Mouse (Mus musculus): Measurements from ENCODE around the gene Ppp1ca.

Ppp1ca gene

GRCm38 (mm10) chr19:4187303-4187702 lies 4.6 kb upstream of the Ppp1ca start:
- peaks cover 41% of the 10 kb centered on the region for H3K36me3 ChIP-seq (ENCODE audit: control insufficient read depth, insufficient read depth, low read length, poor library complexity, severe bottlenecking)

DNA sequence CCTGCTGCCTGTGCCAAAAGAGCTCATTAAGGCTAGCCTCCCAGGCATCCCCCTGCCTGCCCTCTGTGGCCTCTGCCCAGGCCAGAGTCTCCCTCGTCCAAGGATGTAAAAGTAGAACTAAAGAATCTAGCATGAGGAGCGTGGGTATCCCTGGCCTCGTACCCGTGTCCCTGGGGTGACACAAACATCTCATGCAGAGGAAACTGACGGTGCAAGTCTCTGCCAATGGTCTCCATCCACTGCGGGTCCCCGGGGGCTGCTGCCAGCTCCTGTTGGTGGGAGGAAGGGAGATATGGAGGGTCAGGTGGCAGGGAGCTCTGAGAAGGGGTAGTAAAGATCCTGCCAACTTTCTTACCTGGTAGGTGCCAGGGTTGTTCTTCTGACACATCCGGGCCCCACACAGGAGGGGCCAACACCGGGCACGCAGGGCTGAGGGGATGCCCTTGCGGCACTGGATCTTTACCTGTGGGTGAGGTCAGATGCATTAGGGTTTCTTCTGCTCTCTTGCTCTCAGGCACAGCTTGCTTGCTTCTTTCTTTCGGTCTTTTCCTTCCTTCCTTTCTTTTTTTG lies 2.7 kb upstream of the Ppp1ca start:
- peaks cover 32% of the 10 kb centered on the region for H3K36me3 ChIP-seq (ENCODE audit: control insufficient read depth, insufficient read depth, low read length, poor library complexity, severe bottlenecking)
- no peak for DNase-seq (ENCODE audit: low read depth, low spot score)
- H3K27me3 ChIP-seq (ENCODE audit: control insufficient read depth, insufficient read depth, low read length, poor library complexity, severe bottlenecking), result no peaks in the 10 kb centered on the region

More at GRCm38 (mm10) chr19:4187303-4187702, 4.6 kb upstream of the Ppp1ca start:
- no peaks in the 10 kb centered on the region for H3K27me3 ChIP-seq (ENCODE audit: control insufficient read depth, insufficient read depth, low read length, poor library complexity, severe bottlenecking)
- DNase-seq (ENCODE audit: low read depth, low spot score), result no peak

DNA sequence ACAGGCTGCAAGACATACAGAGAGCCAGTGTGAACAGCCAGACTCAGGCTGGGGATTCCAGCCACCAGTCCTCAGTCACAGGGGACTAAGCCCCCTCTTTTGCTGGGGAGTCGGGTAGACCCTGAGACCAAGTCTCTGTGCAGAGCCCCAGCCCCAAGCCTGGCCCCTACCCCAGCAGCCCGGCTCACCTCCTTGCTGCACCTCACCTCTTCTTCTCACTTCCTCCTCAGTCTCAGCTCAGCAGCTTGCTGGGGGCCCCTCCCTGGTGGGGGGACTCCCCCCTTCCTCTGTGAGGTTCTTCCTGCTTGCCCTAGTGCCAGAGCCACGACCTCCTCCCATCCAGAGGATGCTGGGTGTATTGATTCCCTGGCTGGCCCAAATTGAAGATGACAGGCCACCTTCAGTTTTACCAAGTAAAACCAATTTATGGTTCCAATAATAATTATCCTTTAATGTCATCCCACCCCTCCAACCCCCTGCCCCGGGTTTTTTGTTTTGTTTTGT lies 982 bp upstream of the Ppp1ca start, which contains the start of gene Tbc1d10c:
Gene Tbc1d10c, minus strand, starts transcription at position 454 of the 504 bp plus-strand sequence.
- H3K27me3 ChIP-seq (ENCODE audit: control insufficient read depth, insufficient read depth, low read length, poor library complexity, severe bottlenecking), result no peaks in the 10 kb centered on the region
- H3K36me3 ChIP-seq (ENCODE audit: control insufficient read depth, insufficient read depth, low read length, poor library complexity, severe bottlenecking), result peaks cover 33% of the 10 kb centered on the region
- DNase-seq (ENCODE audit: low read depth, low spot score), result peak; percentile 90

DNA sequence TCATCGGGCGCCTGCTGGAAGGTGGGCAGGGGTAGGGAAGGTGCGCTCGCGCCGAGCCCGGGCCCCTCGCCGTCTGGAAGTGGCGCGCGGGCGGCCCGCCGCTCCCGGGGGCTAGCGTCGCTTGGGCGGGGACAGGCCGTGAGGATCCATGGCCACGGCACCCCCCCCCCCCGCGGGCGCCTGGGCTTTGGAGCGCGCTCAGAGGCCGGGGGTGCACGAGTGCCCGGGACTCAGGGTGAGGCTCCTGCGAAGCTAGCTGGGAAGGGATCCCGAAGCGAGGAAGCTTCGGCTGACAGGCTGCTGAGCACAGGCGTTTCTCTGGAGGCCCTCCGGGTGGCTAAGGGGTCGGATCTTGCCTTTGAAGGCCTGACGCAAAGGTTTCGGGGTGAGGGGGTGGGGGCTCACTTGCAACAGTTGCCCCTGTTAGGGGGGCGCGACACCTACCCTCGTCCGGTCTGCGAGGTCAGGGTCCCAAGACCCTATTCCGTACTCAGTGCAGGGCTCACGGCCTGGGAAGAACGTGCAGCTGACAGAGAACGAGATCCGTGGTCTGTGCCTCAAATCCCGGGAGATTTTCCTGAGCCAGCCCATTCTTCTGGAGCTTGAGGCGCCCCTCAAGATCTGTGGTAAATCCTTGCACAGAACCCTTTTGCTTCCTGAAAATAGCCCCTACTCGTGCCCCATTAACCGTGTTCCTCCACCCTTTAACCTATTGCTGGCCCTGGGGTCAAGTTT lies 553 bp downstream of the Ppp1ca start:
- no peak for DNase-seq (ENCODE audit: low read depth, low spot score)
- H3K36me3 ChIP-seq (ENCODE audit: control insufficient read depth, insufficient read depth, low read length, poor library complexity, severe bottlenecking), result peaks cover 31% of the 10 kb centered on the region
- no peaks in the 10 kb centered on the region for H3K27me3 ChIP-seq (ENCODE audit: control insufficient read depth, insufficient read depth, low read length, poor library complexity, severe bottlenecking)

- peaks cover 30% of the 10 kb centered on the region for H3K36me3 ChIP-seq (ENCODE audit: control insufficient read depth, insufficient read depth, low read length, poor library complexity, severe bottlenecking)
- no peak for DNase-seq (ENCODE audit: low read depth, low spot score)
- no peaks in the 10 kb centered on the region for H3K27me3 ChIP-seq (ENCODE audit: control insufficient read depth, insufficient read depth, low read length, poor library complexity, severe bottlenecking)
Measured at GRCm38 (mm10) chr19:4193129-4193528, 1.3 kb downstream of the Ppp1ca start.

DNA sequence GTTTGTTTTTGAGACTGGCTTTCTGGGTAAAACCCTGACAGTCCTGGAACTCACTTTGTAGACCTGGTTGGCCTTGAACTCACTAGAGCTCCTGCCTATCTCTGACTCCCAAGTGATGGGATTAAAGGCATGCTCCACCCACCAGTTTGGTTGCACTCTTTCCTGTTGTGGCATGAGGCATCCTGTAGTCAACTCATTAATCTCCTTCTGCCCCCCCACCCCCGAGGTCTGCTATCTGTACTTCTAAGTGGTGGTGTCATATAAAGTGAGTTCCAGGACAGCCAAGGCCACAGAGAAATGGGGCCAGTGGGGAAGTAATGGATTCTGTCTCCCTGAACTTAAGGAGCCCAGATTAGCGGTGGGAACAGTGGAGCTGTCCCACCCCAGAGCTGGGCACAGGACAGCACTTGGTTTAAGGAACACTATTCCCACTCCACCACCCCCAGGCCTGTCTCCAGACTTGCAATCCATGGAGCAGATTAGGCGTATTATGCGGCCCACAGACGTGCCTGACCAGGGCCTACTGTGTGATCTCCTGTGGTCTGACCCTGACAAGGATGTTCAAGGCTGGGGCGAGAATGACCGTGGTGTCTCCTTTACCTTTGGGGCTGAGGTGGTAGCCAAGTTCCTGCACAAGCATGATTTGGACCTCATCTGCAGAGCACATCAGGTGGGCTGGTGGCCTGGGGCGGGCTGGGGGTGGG lies 2.3 kb downstream of the Ppp1ca start:
- peaks cover 28% of the 10 kb centered on the region for H3K36me3 ChIP-seq (ENCODE audit: control insufficient read depth, insufficient read depth, low read length, poor library complexity, severe bottlenecking)
- no peaks in the 10 kb centered on the region for H3K27me3 ChIP-seq (ENCODE audit: control insufficient read depth, insufficient read depth, low read length, poor library complexity, severe bottlenecking)
- no peak for DNase-seq (ENCODE audit: low read depth, low spot score)

DNA sequence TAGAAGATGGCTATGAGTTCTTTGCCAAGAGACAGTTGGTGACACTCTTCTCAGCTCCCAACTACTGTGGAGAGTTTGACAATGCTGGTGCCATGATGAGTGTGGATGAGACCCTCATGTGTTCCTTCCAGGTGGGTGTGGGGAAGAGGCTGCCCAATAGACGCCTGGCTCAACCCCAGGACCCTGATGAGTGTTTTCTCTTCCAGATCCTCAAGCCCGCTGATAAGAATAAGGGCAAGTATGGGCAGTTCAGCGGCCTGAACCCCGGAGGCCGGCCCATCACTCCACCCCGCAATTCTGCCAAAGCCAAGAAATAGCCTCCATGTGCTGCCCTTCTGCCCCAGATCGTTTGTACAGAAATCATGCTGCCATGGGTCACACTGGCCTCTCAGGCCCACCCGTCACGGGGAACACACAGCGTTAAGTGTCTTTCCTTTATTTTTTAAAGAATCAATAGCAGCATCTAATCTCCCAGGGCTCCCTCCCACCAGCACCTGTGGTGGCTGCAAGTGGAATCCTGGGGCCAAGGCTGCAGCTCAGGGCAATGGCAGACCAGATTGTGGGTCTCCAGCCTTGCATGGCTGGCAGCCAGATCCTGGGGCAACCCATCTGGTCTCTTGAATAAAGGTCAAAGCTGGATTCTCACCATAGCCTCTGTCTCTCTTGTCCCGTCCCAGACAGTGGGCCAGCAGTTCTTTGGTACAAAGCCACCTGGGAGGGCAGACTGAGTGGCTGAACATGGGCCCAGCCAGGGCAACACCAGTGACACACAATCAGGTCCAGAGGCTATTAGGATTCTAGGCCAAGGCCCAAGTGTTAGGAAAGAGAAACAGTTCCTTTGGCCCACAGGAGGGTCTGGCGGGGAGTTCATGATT lies 3.1 kb downstream of the Ppp1ca start:
- Histone ChIP-seq H3K36me3 (ENCODE audit: control insufficient read depth, insufficient read depth, low read length, poor library complexity, severe bottlenecking) (peaks cover 26% of the 10 kb centered on the region), H3K27me3 (ENCODE audit: control insufficient read depth, insufficient read depth, low read length, poor library complexity, severe bottlenecking) (no peaks in the 10 kb centered on the region)
- DNase-seq (ENCODE audit: low read depth, low spot score), result no peak

GRCm38 (mm10) chr19:4196048-4196447 lies 4.2 kb downstream of the Ppp1ca start:
- DNase-seq (ENCODE audit: low read depth, low spot score), result no peak
- Histone ChIP-seq H3K36me3 (ENCODE audit: control insufficient read depth, insufficient read depth, low read length, poor library complexity, severe bottlenecking) (peaks cover 26% of the 10 kb centered on the region), H3K27me3 (ENCODE audit: control insufficient read depth, insufficient read depth, low read length, poor library complexity, severe bottlenecking) (no peaks in the 10 kb centered on the region)

GRCm38 (mm10) chr19:4196548-4196947 lies 4.7 kb downstream of the Ppp1ca start:
- Histone ChIP-seq H3K36me3 (ENCODE audit: control insufficient read depth, insufficient read depth, low read length, poor library complexity, severe bottlenecking) (peaks cover 26% of the 10 kb centered on the region), H3K27me3 (ENCODE audit: control insufficient read depth, insufficient read depth, low read length, poor library complexity, severe bottlenecking) (no peaks in the 10 kb centered on the region)
- DNase-seq (ENCODE audit: low read depth, low spot score), result no peak

DNA sequence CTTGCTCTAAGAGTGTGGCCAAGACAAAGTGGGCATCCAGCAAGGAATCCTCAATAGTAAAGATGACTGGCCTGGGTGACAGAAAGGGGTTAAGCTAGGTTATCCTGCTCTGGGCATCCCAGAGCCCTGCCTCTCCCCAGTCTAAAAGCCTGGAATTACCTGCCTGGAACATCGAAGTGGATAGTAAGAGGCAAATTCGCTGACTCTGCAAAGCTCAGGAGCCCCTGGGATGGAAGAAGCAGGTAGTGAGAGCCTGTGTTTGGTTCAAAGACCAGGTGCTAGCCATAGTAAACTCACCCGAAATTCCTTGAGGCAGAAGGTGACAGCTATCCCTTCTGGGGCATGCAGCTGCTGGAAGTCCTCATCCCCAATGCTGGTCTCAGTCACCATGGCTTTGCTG lies 5.3 kb downstream of the Ppp1ca start:
- no peak for DNase-seq (ENCODE audit: low read depth, low spot score)
- Histone ChIP-seq H3K36me3 (ENCODE audit: control insufficient read depth, insufficient read depth, low read length, poor library complexity, severe bottlenecking) (peaks cover 26% of the 10 kb centered on the region), H3K27me3 (ENCODE audit: control insufficient read depth, insufficient read depth, low read length, poor library complexity, severe bottlenecking) (no peaks in the 10 kb centered on the region)

DNA sequence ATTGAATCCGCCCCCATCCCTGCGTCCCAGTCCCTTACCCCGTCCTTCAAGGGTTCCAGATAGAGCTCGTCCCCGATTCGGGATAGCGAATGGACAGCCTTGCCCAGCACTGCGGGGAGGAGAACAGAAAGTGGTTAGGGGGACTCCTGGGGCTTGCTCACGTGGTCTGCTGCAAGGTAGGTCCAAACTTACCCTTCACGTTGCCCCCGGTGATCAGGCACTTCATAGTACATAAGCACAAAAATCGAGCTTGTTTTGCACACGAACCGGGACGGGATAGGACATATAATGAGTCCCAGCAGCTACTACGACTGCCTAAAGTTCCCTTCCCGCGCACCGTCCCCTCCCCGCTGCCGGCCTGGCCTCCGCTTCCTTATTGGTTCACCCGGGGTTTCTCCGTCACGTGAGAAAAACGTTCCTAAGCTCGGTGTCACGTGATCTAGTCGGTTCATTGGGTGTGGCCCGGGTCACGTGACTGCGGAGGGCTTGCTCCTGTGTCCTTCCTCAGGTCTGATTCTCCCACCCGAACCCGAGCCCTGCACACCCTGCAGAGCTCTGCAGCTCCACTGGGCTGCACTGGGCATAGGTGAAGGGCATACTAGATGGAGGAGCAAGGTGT lies 9.5 kb downstream of the Ppp1ca start, which contains the start of gene Rad9a:
Gene Rad9a, minus strand, starts transcription at position 372 of the 619 bp plus-strand sequence.
- Histone ChIP-seq H3K36me3 (ENCODE audit: control insufficient read depth, insufficient read depth, low read length, poor library complexity, severe bottlenecking) (peaks cover 7% of the 10 kb centered on the region), H3K27me3 (ENCODE audit: control insufficient read depth, insufficient read depth, low read length, poor library complexity, severe bottlenecking) (no peaks in the 10 kb centered on the region)
- peak; percentile 96 for DNase-seq (ENCODE audit: low read depth, low spot score)

- no peak for DNase-seq (ENCODE audit: low read depth, low spot score)
- no peaks in the 10 kb centered on the region for H3K27me3 ChIP-seq (ENCODE audit: control insufficient read depth, insufficient read depth, low read length, poor library complexity, severe bottlenecking)
- H3K36me3 ChIP-seq (ENCODE audit: control insufficient read depth, insufficient read depth, low read length, poor library complexity, severe bottlenecking), result peaks cover 3% of the 10 kb centered on the region
Measured at GRCm38 (mm10) chr19:4202149-4202548, 10.3 kb downstream of the Ppp1ca start.

DNA sequence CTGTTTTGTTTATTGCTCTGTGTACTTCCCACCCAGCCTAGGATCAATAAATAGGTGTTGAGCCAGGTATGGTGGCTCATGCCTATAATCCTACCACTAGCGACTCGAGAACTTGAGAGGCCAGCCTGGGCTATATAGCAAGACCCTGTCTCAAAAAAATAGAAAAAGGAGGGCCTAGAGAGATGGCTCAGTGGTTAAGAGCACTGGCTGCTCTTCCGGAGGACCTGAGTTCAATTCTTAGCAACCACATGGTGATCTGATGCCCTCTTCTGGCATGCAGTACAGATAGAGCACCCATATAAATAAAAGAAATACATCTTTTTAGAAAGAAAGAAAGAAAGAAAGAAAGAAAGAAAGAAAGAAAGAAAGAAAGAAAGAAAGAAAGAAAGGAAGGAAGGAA lies 11.3 kb downstream of the Ppp1ca start:
- Histone ChIP-seq H3K27me3 (ENCODE audit: control insufficient read depth, insufficient read depth, low read length, poor library complexity, severe bottlenecking) (no peaks in the 10 kb centered on the region), H3K36me3 (ENCODE audit: control insufficient read depth, insufficient read depth, low read length, poor library complexity, severe bottlenecking) (peaks cover 2% of the 10 kb centered on the region)
- peak; percentile 74 for DNase-seq (ENCODE audit: low read depth, low spot score)
